Mouse (Mus musculus) small intestine, adult 2 months (tissue): ENCODE data around the gene Tmem108.

ENCODE experiments used
- CTCF ChIP-seq: fragments of 200-500 bp; IDR thresholded peaks from 2 replicates; pipeline ENCODE4 v1.5.1; 2012; ENCODE audit warnings: low read depth, mild to moderate bottlenecking, control low read depth, inconsistent platforms, low read length, moderate library complexity, mixed read lengths; ENCODE audit not compliant: insufficient replicate concordance, insufficient read length; ENCODE audit errors: extremely low read depth
- POLR2A ChIP-seq: fragments of 200-500 bp; IDR thresholded peaks from 2 replicates; pipeline ENCODE4 v1.6.1; 2012; ENCODE audit warnings: low read depth, mild to moderate bottlenecking, control low read depth, inconsistent platforms, low read length, moderate library complexity

GRCm38 (mm10) chr9:103580186-103580585, 181.5 kb downstream of the Tmem108 start:
- TF ChIP-seq CTCF, result no peak
- TF ChIP-seq POLR2A, result no peak
